Mouse (Mus musculus): ENCODE measurements around the gene Apoa2. TPM values are rescaled to one million over a fixed set of nuclear protein-coding genes. Genes with fewer than 3 reads are reported as not detected.

Apoa2 gene
- polyA plus RNA-seq, 1 experiment = not detected

DNA sequence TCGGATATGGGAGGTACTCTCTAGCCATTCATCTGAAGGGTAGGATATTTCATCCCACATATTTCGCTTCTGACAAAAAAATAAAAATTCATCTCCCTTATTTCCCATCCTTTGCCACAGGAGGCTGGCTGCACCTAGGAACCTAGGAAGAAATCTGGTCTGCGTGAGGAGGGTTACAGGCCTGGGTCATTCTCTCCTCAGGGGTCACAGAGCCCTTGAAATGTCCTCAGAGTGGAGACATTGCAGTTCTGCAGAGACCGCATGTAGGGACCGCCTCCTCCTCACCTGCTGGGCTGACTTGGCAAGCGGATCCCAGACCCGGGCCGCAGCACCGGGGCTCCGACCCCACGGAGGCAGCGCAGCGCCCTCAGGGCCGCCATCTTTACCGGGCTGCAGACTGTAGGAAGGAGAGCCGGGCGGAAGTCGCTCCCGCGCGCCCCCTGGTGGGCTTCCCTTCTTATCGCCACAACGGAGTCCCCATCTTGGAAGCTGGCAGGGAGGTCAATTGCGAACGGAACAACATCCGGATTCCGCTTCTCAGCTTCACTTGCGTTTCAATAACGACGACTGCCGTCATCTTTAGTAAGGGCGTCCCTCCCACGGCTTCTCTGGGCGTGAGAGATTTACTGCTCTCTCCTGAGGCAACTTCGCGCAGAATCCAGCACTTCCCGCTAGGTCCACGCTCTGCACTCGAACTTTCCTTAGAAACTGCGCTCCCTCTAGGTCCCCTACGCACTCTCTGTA is 22.0 kb downstream of the Apoa2 start:
- Histone ChIP-seq H3K36me3 (ENCODE audit: control insufficient read depth, insufficient read depth) (no peaks in the 10 kb centered on the region), H3K4me3 (peak overlapping the region; percentile 62), H3K79me2 (ENCODE audit: control insufficient read depth, insufficient read depth) (peaks cover 29% of the 10 kb centered on the region), H3ac (ENCODE audit: control insufficient read depth, insufficient read length) (no peak overlapping the region), H3K27me3 (ENCODE audit: control insufficient read depth, insufficient read depth, insufficient read length) (no peaks in the 10 kb centered on the region), H3K4me2 (ENCODE audit: low read depth) (peak overlapping the region; percentile 98)
- TF ChIP-seq POLR2A (IDR thresholded peaks at IDR 0.05; ENCODE audit: insufficient read length, low read depth) = peak; percentile 81
- TF ChIP-seq MYOD1 (IDR thresholded peaks at IDR 0.05; ENCODE audit: control insufficient read depth in 1 of 3, insufficient read length in 2 of 3, low read depth in 2 of 3) = no peak
- no peak for TF ChIP-seq CEBPB (IDR thresholded peaks at IDR 0.05; ENCODE audit: insufficient read depth, poor library complexity, severe bottlenecking)
- TF ChIP-seq MYOG (IDR thresholded peaks at IDR 0.05; ENCODE audit: control insufficient read depth in 1 of 3, insufficient read depth in 1 of 3, insufficient read length in 2 of 3, low read depth in 2 of 3) = no peak
- no peak for TF ChIP-seq MAX (IDR thresholded peaks at IDR 0.05; ENCODE audit: low read depth)
- TF ChIP-seq POLR2AphosphoS2 (IDR thresholded peaks at IDR 0.05; ENCODE audit: insufficient read length, low read depth) = peak; percentile 67
- TF ChIP-seq SRF (IDR thresholded peaks at IDR 0.05; ENCODE audit: control insufficient read depth, insufficient read length, low read depth) = no peak
- TF ChIP-seq REST (IDR thresholded peaks at IDR 0.05; ENCODE audit: insufficient read depth, insufficient read length) = no peak

DNA sequence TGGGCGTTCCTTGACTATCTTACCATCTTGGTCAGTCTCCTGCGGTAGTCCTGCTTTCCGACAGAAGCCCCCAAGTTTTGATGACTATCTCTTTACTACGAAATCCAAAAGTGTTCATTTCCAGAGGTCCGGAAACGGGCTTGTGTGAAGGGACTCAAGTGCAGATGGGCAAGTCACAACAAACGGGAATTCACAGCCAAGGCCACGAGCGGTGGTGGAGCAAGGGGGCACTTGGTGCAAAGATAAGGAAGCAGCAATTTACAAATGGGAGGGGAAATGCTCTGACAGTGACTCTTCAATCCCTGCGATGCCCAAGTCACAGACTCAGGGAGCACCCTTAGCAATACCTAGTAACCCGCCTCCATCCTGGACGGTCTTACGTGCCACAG is 22.6 kb downstream of the Apoa2 start:
- H3K36me3 ChIP-seq (ENCODE audit: control insufficient read depth, insufficient read depth) = no peaks in the 10 kb centered on the region
- H3K79me2 ChIP-seq (ENCODE audit: control insufficient read depth, insufficient read depth) = peaks cover 29% of the 10 kb centered on the region
- H3K27me3 ChIP-seq (ENCODE audit: control insufficient read depth, insufficient read depth, insufficient read length) = no peaks in the 10 kb centered on the region
- H3ac ChIP-seq (ENCODE audit: control insufficient read depth, insufficient read length) = no peak overlapping the region
- no peak for TF ChIP-seq MAX (IDR thresholded peaks at IDR 0.05; ENCODE audit: low read depth)
- no peak for TF ChIP-seq MYOG (IDR thresholded peaks at IDR 0.05; ENCODE audit: control insufficient read depth in 1 of 3, insufficient read depth in 1 of 3, insufficient read length in 2 of 3, low read depth in 2 of 3)
- no peak for TF ChIP-seq E2F4 (IDR thresholded peaks at IDR 0.05; ENCODE audit: insufficient read depth)
- TF ChIP-seq MYOD1 (IDR thresholded peaks at IDR 0.05; ENCODE audit: control insufficient read depth in 1 of 3, insufficient read length in 2 of 3, low read depth in 2 of 3) = no peak
- TF ChIP-seq REST (IDR thresholded peaks at IDR 0.05; ENCODE audit: insufficient read depth, insufficient read length) = no peak
- no peak for TF ChIP-seq CEBPB (IDR thresholded peaks at IDR 0.05; ENCODE audit: insufficient read depth, poor library complexity, severe bottlenecking)
- no peak for TF ChIP-seq SRF (IDR thresholded peaks at IDR 0.05; ENCODE audit: control insufficient read depth, insufficient read length, low read depth)
- TF ChIP-seq POLR2A (IDR thresholded peaks at IDR 0.05; ENCODE audit: insufficient read length, low read depth) = no peak
- no peak for TF ChIP-seq USF1 (IDR thresholded peaks at IDR 0.05; ENCODE audit: low read depth)
- no peak for TF ChIP-seq TCF12 (IDR thresholded peaks at IDR 0.05; ENCODE audit: insufficient read depth, poor library complexity, severe bottlenecking)
- no peak for TF ChIP-seq POLR2AphosphoS2 (IDR thresholded peaks at IDR 0.05; ENCODE audit: insufficient read length, low read depth)
- peak overlapping the region; percentile 98 for H3K4me2 ChIP-seq (ENCODE audit: low read depth)
- peak overlapping the region; percentile 62 for H3K4me3 ChIP-seq

DNA sequence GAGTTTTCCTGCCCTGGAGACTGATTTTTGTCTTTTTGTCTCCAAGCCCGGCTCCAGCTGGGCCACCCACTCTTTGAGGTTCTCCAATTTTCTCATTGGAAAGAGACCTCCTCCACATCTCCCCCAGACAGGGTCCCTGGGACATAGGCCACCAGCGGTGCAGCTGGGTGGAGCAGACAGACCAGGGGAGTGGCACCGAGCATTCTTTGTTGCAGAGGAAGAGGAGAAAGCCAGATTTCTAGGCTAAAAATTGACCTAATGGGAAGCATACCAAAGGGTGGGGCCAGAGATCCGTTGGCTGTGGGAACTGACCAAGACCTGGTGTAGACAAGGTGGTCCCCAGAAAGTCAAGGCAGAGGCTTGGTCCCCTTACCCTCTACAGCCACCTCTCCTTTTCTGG is 23.1 kb downstream of the Apoa2 start:
- Histone ChIP-seq H3K79me2 (ENCODE audit: control insufficient read depth, insufficient read depth) (peaks cover 26% of the 10 kb centered on the region), H3ac (ENCODE audit: control insufficient read depth, insufficient read length) (no peak overlapping the region), H3K27me3 (ENCODE audit: control insufficient read depth, insufficient read depth, insufficient read length) (no peaks in the 10 kb centered on the region), H3K36me3 (ENCODE audit: control insufficient read depth, insufficient read depth) (no peaks in the 10 kb centered on the region), H3K4me2 (ENCODE audit: low read depth) (peak overlapping the region; percentile 98), H3K4me3 (peak overlapping the region; percentile 62)
- TF ChIP-seq E2F4 (IDR thresholded peaks at IDR 0.05; ENCODE audit: insufficient read depth) (no peak), REST (IDR thresholded peaks at IDR 0.05; ENCODE audit: insufficient read depth, insufficient read length) (no peak), TCF3 (IDR thresholded peaks at IDR 0.05; ENCODE audit: insufficient read length, low read depth) (no peak), MYOD1 (IDR thresholded peaks at IDR 0.05; ENCODE audit: control insufficient read depth in 1 of 3, insufficient read length in 2 of 3, low read depth in 2 of 3) (no peak), CEBPB (IDR thresholded peaks at IDR 0.05; ENCODE audit: insufficient read depth, poor library complexity, severe bottlenecking) (no peak), POLR2AphosphoS2 (IDR thresholded peaks at IDR 0.05; ENCODE audit: insufficient read length, low read depth) (no peak), MYOG (IDR thresholded peaks at IDR 0.05; ENCODE audit: control insufficient read depth in 1 of 3, insufficient read depth in 1 of 3, insufficient read length in 2 of 3, low read depth in 2 of 3) (no peak), TCF12 (IDR thresholded peaks at IDR 0.05; ENCODE audit: insufficient read depth, poor library complexity, severe bottlenecking) (no peak), USF1 (IDR thresholded peaks at IDR 0.05; ENCODE audit: low read depth) (no peak), POLR2A (IDR thresholded peaks at IDR 0.05; ENCODE audit: insufficient read length, low read depth) (no peak), MAX (IDR thresholded peaks at IDR 0.05; ENCODE audit: low read depth) (no peak), SRF (IDR thresholded peaks at IDR 0.05; ENCODE audit: control insufficient read depth, insufficient read length, low read depth) (no peak)

DNA sequence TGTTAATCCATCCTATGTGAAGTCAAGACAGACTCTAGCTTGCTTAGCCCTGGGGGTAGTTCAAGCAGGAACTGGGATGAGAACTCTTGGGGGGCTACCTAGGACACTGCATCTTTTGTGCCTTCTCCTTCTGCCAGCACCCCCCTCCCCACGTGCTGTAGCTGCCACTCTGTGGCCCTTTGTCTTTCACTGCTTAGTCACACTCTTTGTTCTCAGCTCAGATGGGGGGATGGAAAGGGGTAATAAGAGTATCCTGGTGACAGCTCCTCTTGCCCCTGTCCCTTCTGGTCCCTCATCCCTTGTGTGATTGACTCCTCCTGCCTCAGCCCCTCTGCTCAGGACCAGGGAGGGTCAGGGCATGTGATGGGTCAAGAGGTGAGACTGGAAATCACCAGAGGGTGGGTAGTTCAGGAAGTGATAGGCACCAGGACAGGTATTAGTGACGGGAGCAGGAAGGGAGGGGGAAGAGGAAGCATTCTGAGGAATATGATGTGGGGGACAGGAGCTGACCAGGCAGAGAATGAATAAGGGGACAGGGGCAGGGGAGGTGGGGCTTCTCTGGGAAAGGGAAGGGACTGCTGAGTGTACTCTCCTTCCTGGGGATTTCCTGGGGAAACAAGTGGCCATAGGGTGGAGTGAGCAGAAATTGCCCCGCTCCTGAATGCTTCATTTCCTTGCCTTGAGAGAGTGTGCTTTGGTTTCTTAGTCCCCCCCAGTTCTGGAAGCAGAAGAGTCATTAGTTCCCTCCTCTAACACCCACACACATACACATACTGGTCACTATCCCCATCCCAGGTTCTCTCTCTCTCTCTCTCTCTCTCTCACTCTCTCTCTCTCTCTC is 23.8 kb downstream of the Apoa2 start:
- Histone ChIP-seq H3K36me3 (ENCODE audit: control insufficient read depth, insufficient read depth) (no peaks in the 10 kb centered on the region), H3K79me2 (ENCODE audit: control insufficient read depth, insufficient read depth) (peaks cover 26% of the 10 kb centered on the region), H3K4me2 (ENCODE audit: low read depth) (peak overlapping the region; percentile 98), H3K27me3 (ENCODE audit: control insufficient read depth, insufficient read depth, insufficient read length) (no peaks in the 10 kb centered on the region), H3K4me3 (no peak overlapping the region), H3ac (ENCODE audit: control insufficient read depth, insufficient read length) (no peak overlapping the region)
- TF ChIP-seq SRF (IDR thresholded peaks at IDR 0.05; ENCODE audit: control insufficient read depth, insufficient read length, low read depth) (no peak), POLR2AphosphoS2 (IDR thresholded peaks at IDR 0.05; ENCODE audit: insufficient read length, low read depth) (no peak), MAX (IDR thresholded peaks at IDR 0.05; ENCODE audit: low read depth) (no peak), TCF12 (IDR thresholded peaks at IDR 0.05; ENCODE audit: insufficient read depth, poor library complexity, severe bottlenecking) (no peak), CEBPB (IDR thresholded peaks at IDR 0.05; ENCODE audit: insufficient read depth, poor library complexity, severe bottlenecking) (no peak), TCF3 (IDR thresholded peaks at IDR 0.05; ENCODE audit: insufficient read length, low read depth) (no peak), MYOD1 (IDR thresholded peaks at IDR 0.05; ENCODE audit: control insufficient read depth in 1 of 3, insufficient read length in 2 of 3, low read depth in 2 of 3) (no peak), USF1 (IDR thresholded peaks at IDR 0.05; ENCODE audit: low read depth) (no peak), MYOG (IDR thresholded peaks at IDR 0.05; ENCODE audit: control insufficient read depth in 1 of 3, insufficient read depth in 1 of 3, insufficient read length in 2 of 3, low read depth in 2 of 3) (no peak), E2F4 (IDR thresholded peaks at IDR 0.05; ENCODE audit: insufficient read depth) (no peak), POLR2A (IDR thresholded peaks at IDR 0.05; ENCODE audit: insufficient read length, low read depth) (no peak), REST (IDR thresholded peaks at IDR 0.05; ENCODE audit: insufficient read depth, insufficient read length) (no peak)

All from myocyte (in vitro differentiated cells).